Mouse (Mus musculus): Measurements from ENCODE around the gene Gpr21. TPM values are rescaled to one million over a fixed set of nuclear protein-coding genes. Genes with fewer than 3 reads are reported as not detected.

Gene Gpr21
- polyA plus RNA-seq, 1 experiment from 2014 or later, result 1.6 TPM

DNA sequence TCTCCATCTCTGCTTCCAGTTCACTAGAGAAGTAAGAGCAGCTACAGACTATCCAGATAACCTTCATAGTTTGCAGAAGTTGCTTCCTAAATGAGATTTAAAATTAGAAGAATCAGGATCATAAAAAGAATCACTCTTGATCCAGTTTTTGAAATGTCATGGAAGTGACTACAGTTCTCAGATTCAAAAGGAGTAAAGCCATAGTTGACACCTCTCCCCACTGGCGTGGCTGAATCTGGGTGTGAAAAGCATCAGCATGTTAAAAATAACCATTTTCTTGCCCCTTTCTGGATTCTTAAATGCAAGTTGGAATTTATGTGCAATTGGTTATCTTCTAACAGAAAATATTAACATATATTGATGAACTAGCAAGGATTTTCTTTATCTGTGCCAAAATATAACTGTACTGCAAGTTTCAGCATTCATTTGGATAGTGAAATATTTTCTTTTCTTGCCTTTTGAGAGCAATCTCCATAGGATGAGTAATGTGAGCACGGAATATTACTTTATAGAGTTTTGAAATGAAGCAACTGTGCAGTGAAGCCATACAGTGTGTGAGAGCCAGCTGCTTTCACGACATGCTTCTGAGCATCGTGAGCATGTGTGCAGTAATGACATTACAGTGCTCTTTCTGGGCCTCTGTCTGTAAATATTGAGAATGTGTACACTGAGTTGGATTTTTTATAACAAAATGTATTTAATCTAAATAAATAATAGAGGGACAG lies 2.6 kb downstream of the Gpr21 start:
- H3K36me3 ChIP-seq, result peaks cover 9% of the 10 kb centered on the region; the same call in 1 of the 2 replicates
- H3K27ac ChIP-seq, result 0 out of 2 replicates have a peak overlapping the region, but pooled peaks have one; percentile 20
- ATAC-seq (ENCODE audit: borderline replicate concordance, extremely low read depth, low FRiP score, low TSS enrichment), result peak; percentile 77; the same call in 1 of the 2 replicates
- H3K27me3 ChIP-seq, result no peaks in the 10 kb centered on the region
- WGBS, result 60% methylated on average over 4 of the region's 4 CpGs
- H3K4me2 ChIP-seq, result no peak overlapping the region; the same call in 1 of the 2 replicates
- H3K9me3 ChIP-seq, result no peaks in the 10 kb centered on the region
- no peak overlapping the region for H3K4me3 ChIP-seq
- H3K9ac ChIP-seq, result no peak overlapping the region
- peaks cover 9% of the 10 kb centered on the region for H3K4me1 ChIP-seq

DNA sequence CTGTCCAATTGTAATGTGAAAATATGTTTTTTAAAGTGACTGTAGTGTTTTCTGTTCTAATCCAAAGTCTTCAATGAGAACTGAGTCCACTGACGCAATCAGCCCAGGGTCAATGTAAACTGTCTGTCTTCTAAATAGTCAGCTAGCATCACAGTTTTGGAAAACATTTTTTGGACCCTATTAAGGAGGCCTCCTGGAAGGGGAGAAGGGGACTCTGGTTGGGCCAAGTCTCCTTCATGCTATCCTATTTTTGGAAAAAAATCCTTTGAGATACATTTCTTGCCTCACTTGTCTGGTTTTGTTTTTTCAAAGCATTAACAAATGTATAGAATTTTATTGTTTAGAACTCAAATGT lies 3.1 kb downstream of the Gpr21 start:
- WGBS, result 41% methylated on average over 1 of the region's 1 CpGs

DNA sequence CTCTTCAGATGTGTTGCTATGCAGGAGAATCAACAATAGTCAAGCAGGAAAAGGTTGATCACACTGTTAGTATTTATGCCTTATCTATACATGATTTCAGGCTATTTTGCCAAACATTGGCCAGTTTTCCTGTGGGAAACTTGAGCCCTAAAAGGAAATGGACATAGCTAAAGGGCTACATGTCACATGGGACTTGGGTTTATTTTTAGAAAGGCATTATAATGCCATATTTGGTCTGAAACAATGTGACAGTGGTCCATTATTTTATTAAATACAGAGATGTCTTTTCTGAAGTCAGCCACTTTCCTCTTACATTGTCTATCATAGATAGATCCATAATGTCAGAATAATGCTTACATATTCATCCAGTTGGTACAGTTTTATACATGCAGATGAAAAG lies 11.5 kb downstream of the Gpr21 start:
- Histone ChIP-seq H3K27ac (peak overlapping the region; percentile 53; the same call in 1 of the 2 replicates), H3K4me3 (no peak overlapping the region), H3K36me3 (0 out of 2 replicates have a peak, but pooled peaks cover 3% of the 10 kb centered on the region), H3K27me3 (no peaks in the 10 kb centered on the region), H3K4me2 (no peak overlapping the region), H3K4me1 (0 out of 2 replicates have a peak, but pooled peaks cover 3% of the 10 kb centered on the region), H3K9ac (no peak overlapping the region), H3K9me3 (no peaks in the 10 kb centered on the region)
- ATAC-seq (ENCODE audit: borderline replicate concordance, extremely low read depth, low FRiP score, low TSS enrichment), result no peak; the same call in 1 of the 2 replicates

More for the DNA sequence above, 3.1 kb downstream of the Gpr21 start:
- peaks cover 9% of the 10 kb centered on the region for H3K4me1 ChIP-seq
- H3K9me3 ChIP-seq, result no peaks in the 10 kb centered on the region
- no peak overlapping the region for H3K9ac ChIP-seq
- H3K4me2 ChIP-seq, result no peak overlapping the region
- no peak overlapping the region for H3K4me3 ChIP-seq
- peaks cover 9% of the 10 kb centered on the region; the same call in 1 of the 2 replicates for H3K36me3 ChIP-seq
- peak; percentile 83; the same call in 1 of the 2 replicates for ATAC-seq (ENCODE audit: borderline replicate concordance, extremely low read depth, low FRiP score, low TSS enrichment)
- no peaks in the 10 kb centered on the region for H3K27me3 ChIP-seq
- H3K27ac ChIP-seq, result 0 out of 2 replicates have a peak overlapping the region, but pooled peaks have one; percentile 20

DNA sequence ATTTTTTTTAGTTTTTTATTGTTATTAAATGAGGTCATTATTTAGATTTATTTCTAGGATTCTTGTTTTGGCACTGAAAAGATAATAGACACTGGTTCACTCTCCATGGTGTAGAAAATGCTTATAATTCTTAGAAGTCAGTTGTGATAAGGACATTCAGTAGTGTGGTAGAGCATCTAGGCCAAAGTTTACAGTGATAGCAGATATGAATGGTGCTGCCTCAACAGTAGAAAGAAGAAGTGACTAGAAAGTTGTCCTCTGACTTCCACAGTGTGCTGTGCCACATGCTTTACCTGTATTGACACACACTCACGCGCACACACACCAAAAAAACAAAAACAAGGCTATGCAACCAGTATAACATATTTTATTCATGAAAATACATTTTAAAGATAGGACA lies 13.3 kb downstream of the Gpr21 start:
- H3K4me1 ChIP-seq, result 0 out of 2 replicates have a peak, but pooled peaks cover 3% of the 10 kb centered on the region
- no peaks in the 10 kb centered on the region for H3K27me3 ChIP-seq
- H3K9me3 ChIP-seq, result no peaks in the 10 kb centered on the region
- H3K9ac ChIP-seq, result no peak overlapping the region
- H3K27ac ChIP-seq, result no peak overlapping the region
- ATAC-seq (ENCODE audit: borderline replicate concordance, extremely low read depth, low FRiP score, low TSS enrichment), result no peak
- no peak overlapping the region for H3K4me2 ChIP-seq
- H3K4me3 ChIP-seq, result no peak overlapping the region
- H3K36me3 ChIP-seq, result peaks cover 2% of the 10 kb centered on the region; the same call in 1 of the 2 replicates
- WGBS, result 90% methylated on average over 2 of the region's 2 CpGs

DNA sequence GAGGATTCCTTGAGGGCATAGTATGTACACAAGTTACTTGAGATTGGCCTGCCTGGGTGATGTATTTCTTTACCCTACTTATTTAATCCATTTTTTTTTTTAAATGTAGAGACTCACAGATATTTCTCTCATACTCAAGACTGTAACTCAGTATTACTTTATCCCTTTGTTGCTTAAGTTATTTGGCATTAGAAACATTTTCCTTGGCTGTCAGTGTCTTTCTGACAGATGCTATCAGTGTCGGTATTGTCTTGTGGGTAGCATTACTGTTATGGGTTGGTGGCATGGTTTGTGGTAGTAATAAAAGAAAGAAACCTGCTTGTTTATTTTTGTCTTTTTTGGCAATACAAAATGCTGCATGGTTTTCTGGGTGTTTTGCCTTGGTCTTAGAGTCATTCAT lies 14.6 kb downstream of the Gpr21 start:
- Histone ChIP-seq H3K36me3 (peaks cover 14% of the 10 kb centered on the region), H3K9me3 (no peaks in the 10 kb centered on the region), H3K4me3 (no peak overlapping the region), H3K4me1 (0 out of 2 replicates have a peak, but pooled peaks cover 3% of the 10 kb centered on the region), H3K27me3 (no peaks in the 10 kb centered on the region), H3K9ac (no peak overlapping the region), H3K27ac (no peak overlapping the region), H3K4me2 (no peak overlapping the region)
- 91% methylated on average over 1 of the region's 1 CpGs for WGBS
- no peak for ATAC-seq (ENCODE audit: borderline replicate concordance, extremely low read depth, low FRiP score, low TSS enrichment)

DNA sequence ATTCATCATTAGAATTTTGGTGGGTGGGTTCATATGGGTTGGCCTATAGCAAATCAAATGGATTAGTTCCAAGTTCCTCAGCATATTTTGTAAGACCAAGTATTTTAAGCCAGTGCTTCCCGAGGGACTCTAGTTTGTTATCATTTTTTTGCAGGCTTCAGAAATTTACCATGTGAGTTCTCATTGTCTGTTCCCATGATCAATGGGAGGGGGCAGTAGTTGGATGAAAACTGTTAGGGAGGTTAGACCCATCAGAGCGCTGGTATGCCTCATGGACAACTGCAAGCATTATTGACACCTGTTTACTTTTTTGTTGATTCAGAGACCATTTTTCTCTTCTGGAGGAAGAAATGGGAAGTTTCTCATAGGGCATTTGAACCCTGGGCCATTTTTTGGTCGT lies 15.5 kb downstream of the Gpr21 start:
- ATAC-seq (ENCODE audit: borderline replicate concordance, extremely low read depth, low FRiP score, low TSS enrichment), result no peak
- Histone ChIP-seq H3K4me3 (no peak overlapping the region), H3K4me2 (no peak overlapping the region), H3K9me3 (no peaks in the 10 kb centered on the region), H3K27ac (no peak overlapping the region), H3K36me3 (peaks cover 20% of the 10 kb centered on the region), H3K27me3 (no peaks in the 10 kb centered on the region), H3K9ac (no peak overlapping the region), H3K4me1 (0 out of 2 replicates have a peak, but pooled peaks cover 3% of the 10 kb centered on the region)
- WGBS, result 63% methylated on average over 3 of the region's 3 CpGs

DNA sequence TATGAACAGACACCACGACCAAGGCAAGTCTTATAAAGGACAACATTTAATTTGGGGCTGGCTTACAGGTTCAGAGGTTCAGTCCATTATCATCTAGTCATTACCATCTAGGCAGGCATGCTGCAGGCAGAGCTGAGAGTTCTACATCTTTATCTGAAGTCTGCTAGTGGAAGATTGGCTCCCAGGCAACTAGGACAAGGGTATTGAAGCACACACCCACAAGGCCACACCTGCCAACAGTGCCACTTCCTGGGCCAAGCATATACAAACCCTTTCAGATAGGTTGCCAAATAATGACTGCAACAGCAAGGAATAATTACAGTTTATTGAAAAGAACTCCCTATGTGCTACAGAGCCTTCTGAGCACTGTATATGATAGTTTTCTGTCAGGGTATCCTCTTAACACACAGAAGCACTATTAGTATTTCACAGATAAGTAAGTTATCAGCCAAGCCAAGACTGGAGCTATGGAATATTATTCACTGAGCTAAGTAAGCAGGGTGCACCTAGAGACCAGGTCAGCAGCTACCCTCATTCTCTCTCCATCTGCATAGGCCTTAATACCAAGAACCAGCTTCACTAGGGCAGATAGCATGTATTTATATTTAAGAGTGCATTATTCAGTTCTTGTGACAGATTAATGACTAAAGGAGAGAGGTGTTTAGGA lies 33.3 kb downstream of the Gpr21 start:
- WGBS, result 85% methylated on average over 1 of the region's 1 CpGs
- Histone ChIP-seq H3K27me3 (no peaks in the 10 kb centered on the region), H3K4me3 (no peak overlapping the region), H3K9ac (no peak overlapping the region), H3K27ac (no peak overlapping the region), H3K9me3 (no peaks in the 10 kb centered on the region), H3K4me1 (no peaks in the 10 kb centered on the region), H3K36me3 (peaks cover 58% of the 10 kb centered on the region), H3K4me2 (no peak overlapping the region)
- ATAC-seq (ENCODE audit: borderline replicate concordance, extremely low read depth, low FRiP score, low TSS enrichment), result no peak

DNA sequence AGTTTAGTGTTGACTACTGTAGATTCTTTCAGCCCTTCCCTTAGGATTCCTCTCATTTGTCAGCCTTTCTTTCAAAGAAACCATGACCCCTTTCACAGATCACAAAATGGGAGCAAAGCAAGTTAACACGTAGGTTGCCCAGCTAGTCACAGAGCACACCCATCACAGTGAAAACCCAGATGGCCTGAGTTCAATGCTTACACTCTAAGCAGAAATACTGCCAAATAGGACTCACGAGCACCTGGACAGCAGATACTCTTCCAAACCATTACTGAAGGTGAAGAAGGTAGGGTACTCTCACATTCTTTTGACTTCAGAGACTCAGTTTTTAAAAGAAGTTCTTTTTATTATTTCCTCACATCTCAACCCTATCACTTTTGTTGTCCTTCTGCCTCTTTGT lies 40.2 kb downstream of the Gpr21 start:
- peaks cover 85% of the 10 kb centered on the region for H3K36me3 ChIP-seq
- no peaks in the 10 kb centered on the region for H3K27me3 ChIP-seq
- no peak overlapping the region for H3K4me3 ChIP-seq
- no peak for ATAC-seq (ENCODE audit: borderline replicate concordance, extremely low read depth, low FRiP score, low TSS enrichment)
- no peak overlapping the region for H3K27ac ChIP-seq
- WGBS, result 79% methylated on average over 2 of the region's 2 CpGs
- no peak overlapping the region for H3K9ac ChIP-seq
- no peak overlapping the region for H3K4me2 ChIP-seq
- no peaks in the 10 kb centered on the region for H3K4me1 ChIP-seq
- H3K9me3 ChIP-seq, result no peaks in the 10 kb centered on the region

DNA sequence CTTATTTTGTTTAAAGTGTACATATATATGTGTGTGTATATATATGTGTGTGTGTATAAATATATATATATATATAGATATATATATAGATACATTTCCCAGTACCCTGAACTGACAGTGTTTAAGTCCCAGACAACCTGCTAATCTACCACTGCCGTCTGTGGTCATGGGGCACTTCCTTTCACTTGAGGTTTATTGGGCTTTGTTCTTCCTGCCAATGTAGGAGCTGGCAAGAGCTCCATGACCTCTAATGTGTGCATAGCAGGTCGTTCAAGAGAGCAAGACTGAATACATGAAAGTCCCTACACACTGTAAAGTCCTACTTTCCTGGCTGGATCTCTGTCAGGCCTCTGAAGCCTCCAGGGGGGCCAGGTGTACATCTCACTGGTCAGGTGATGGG lies 49.4 kb downstream of the Gpr21 start:
- Histone ChIP-seq H3K9ac (no peak overlapping the region), H3K36me3 (peaks cover 66% of the 10 kb centered on the region), H3K4me1 (0 out of 2 replicates have a peak, but pooled peaks cover 2% of the 10 kb centered on the region), H3K9me3 (no peaks in the 10 kb centered on the region), H3K27ac (no peak overlapping the region), H3K4me2 (no peak overlapping the region), H3K4me3 (no peak overlapping the region), H3K27me3 (no peaks in the 10 kb centered on the region)
- ATAC-seq (ENCODE audit: borderline replicate concordance, extremely low read depth, low FRiP score, low TSS enrichment), result no peak
- WGBS, result 31% methylated on average over 2 of the region's 2 CpGs

DNA sequence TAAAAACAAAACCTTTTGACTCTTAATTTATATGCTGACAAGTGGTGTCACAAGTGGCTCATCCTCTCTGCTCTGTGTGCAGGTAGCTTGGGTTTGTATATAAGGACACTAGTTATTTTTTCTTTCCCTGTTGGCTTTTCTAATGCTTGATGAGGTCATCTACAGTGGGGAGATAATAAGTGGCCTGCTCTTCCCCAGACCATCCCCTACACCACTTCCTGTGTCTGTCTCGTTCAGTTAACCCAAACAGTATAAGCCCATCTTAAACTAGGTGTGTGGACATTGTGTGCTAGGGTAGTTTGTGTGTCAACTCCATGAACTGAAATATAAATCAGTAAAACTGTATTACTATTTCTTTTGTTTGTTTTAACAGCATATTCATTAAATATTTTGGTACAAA lies 49.9 kb downstream of the Gpr21 start:
- Histone ChIP-seq H3K9me3 (no peaks in the 10 kb centered on the region), H3K9ac (no peak overlapping the region), H3K4me2 (no peak overlapping the region), H3K4me1 (0 out of 2 replicates have a peak, but pooled peaks cover 2% of the 10 kb centered on the region), H3K27ac (no peak overlapping the region), H3K27me3 (no peaks in the 10 kb centered on the region), H3K4me3 (no peak overlapping the region), H3K36me3 (peaks cover 61% of the 10 kb centered on the region)
- WGBS, result 50% methylated on average over 1 of the region's 1 CpGs
- no peak for ATAC-seq (ENCODE audit: borderline replicate concordance, extremely low read depth, low FRiP score, low TSS enrichment)

DNA sequence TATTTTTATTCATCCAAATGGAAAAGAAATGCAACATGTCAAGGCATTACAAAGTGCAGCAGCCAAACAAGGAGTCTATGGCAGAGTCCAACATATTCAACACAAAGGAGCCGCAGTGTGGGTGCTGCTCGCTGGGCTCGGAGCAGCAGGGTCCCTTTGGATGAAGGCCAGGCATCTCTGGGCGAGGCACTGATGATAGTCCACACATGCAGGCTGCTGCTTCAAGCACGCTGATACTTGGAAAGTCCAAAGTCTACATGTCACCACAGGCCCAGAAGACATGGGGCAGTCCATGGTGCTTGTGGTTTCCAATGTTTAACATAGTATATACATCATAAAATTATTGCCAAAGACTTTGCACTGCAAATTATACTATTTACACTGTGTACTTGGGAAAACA lies 53.8 kb downstream of the Gpr21 start:
- H3K27me3 ChIP-seq, result no peaks in the 10 kb centered on the region
- H3K4me3 ChIP-seq, result no peak overlapping the region
- H3K4me2 ChIP-seq, result no peak overlapping the region
- no peak for ATAC-seq (ENCODE audit: borderline replicate concordance, extremely low read depth, low FRiP score, low TSS enrichment)
- 0 out of 2 replicates have a peak, but pooled peaks cover 2% of the 10 kb centered on the region for H3K4me1 ChIP-seq
- H3K36me3 ChIP-seq, result peaks cover 27% of the 10 kb centered on the region
- 63% methylated on average over 5 of the region's 5 CpGs for WGBS
- no peak overlapping the region for H3K27ac ChIP-seq
- no peak overlapping the region for H3K9ac ChIP-seq
- H3K9me3 ChIP-seq, result no peaks in the 10 kb centered on the region

Data from lung, embryonic 15.5 days (tissue).